Mouse (Mus musculus): ENCODE results near the gene Mfsd4b1. TPM values are rescaled to one million over a fixed set of nuclear protein-coding genes. Genes with fewer than 3 reads are reported as not detected.
"Not testable (repeated sequence)": the region's sequence is repeated elsewhere in the genome, so short reads cannot be mapped to it uniquely, and the experiment has no call there.

Gene Mfsd4b1
- polyA plus RNA-seq, 1 experiment from 2014 or later = not detected

- 92% methylated on average over 5 of the region's 5 CpGs for WGBS
- Histone ChIP-seq H3K27ac (no peak overlapping the region), H3K27me3 (ENCODE audit: poor library complexity, severe bottlenecking) (peaks cover 28% of the 10 kb centered on the region), H3K4me3 (no peak overlapping the region), H3K36me3 (replicated peaks) (no peaks in the 10 kb centered on the region), H3K9me3 (peaks cover 6% of the 10 kb centered on the region), H3K4me1 (peaks cover 16% of the 10 kb centered on the region)
- DNase-seq (ENCODE audit: extremely low spot score, low spot score) = no peak
Observed at GRCm38 (mm10) chr10:40026546-40026945, 1.5 kb upstream of the Mfsd4b1 start.

DNA sequence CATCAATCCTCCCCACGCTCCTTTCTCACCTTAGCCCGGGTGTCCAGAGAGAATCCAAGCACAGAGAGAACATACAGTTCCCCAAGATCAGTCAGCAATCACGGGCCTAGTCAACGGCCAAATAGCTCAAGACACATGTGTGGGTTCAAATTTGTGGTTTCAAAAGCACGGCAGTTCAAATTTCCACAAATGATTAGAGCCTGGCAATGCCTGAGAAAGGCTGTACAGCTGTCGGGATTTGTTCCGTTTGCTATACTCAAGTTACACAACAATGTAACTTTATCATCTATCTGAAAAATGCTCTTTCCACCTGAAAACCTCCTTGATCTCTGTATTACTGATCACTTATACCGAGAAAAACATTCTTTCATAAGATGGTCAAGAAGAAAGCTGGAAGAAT lies 492 bp upstream of the Mfsd4b1 start:
- H3K4me3 ChIP-seq = peak overlapping the region; percentile 72
- no peaks in the 10 kb centered on the region for H3K36me3 ChIP-seq (replicated peaks)
- H3K4me1 ChIP-seq = peaks cover 24% of the 10 kb centered on the region
- DNase-seq (ENCODE audit: extremely low spot score, low spot score) = no peak
- peak overlapping the region; percentile 85 for H3K27ac ChIP-seq
- WGBS = 74% methylated on average over 8 of the region's 8 CpGs
- peaks cover 6% of the 10 kb centered on the region for H3K9me3 ChIP-seq
- H3K27me3 ChIP-seq (ENCODE audit: poor library complexity, severe bottlenecking) = peaks cover 37% of the 10 kb centered on the region

DNA sequence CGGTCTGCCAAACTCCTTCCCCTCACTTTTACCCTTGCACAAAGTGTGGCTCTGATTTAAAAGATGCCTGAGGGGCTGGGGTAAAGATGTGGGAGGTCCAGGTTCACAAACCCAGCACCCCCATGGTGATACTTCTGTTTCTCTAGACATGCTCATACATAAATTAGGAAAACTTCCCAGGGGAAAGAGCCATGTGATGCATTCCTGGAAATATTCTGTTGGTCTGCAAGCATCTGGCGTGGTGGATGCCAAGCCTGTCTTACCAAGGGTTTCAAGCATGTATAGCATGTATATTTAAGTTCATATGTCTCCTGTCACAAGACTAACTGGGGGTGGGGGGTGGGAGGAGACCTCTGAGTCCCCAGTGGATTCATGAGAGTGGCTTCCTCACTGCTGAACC lies 4.7 kb downstream of the Mfsd4b1 start:
- H3K36me3 ChIP-seq (replicated peaks) = no peaks in the 10 kb centered on the region
- DNase-seq (ENCODE audit: extremely low spot score, low spot score) = no peak
- H3K27ac ChIP-seq = no peak overlapping the region
- no peak overlapping the region for H3K4me3 ChIP-seq
- H3K27me3 ChIP-seq (ENCODE audit: poor library complexity, severe bottlenecking) = peaks cover 48% of the 10 kb centered on the region
- WGBS = 72% methylated on average over 2 of the region's 2 CpGs
- H3K9me3 ChIP-seq = no peaks in the 10 kb centered on the region
- H3K4me1 ChIP-seq = peaks cover 29% of the 10 kb centered on the region

DNA sequence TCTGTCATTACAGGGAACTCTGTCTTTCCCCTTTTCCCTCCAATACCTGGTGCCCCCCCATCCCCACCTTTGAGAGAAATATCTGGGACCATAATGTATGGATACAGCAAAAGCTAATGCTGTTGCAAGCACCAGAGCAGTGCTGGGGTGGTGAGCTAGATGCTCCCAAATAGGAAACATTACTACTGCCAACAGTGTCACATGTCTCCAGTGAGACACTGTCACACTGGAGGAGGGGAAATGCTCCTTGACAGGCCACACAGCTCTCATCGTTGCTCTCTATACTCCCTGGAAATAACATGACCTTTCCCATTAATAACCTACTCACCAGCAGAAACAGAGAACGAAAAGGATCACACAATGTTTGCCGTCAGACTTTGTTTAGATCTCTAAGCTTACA lies 5.6 kb downstream of the Mfsd4b1 start:
- 84% methylated on average over 3 of the region's 3 CpGs for WGBS
- no peaks in the 10 kb centered on the region for H3K9me3 ChIP-seq

DNA sequence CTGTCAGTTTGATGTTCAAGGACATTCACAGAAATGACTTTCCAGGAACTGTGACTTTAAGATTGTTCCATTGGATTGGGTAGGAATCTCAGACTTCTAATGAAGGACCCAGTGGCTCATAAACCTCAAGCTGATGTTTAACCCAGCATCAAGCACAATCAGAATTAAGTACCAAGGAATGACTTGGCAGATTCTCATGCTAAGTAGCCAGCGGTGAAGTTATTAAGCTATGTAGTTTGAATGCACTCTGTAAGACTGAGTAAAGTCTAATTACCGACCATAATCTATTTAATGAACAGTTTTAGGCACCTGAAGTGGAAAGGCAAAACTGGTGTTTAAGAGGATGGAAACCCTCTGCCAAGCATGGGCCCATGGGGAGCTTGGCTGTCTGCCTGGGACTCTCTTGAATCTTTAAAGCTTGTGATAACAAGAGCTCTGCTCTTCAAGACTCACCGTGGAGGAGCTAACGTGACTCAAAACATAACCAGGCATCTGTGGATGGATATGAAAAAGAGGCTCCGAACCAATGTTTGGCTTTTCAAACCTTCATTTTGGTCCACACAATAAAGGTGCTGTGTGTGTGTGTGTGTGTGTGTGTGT lies 6.7 kb downstream of the Mfsd4b1 start:
- Histone ChIP-seq H3K36me3 (replicated peaks) (no peaks in the 10 kb centered on the region), H3K9me3 (no peaks in the 10 kb centered on the region), H3K4me3 (no peak overlapping the region), H3K4me1 (peaks cover 14% of the 10 kb centered on the region), H3K27me3 (ENCODE audit: poor library complexity, severe bottlenecking) (peaks cover 37% of the 10 kb centered on the region), H3K27ac (no peak overlapping the region)
- no peak for DNase-seq (ENCODE audit: extremely low spot score, low spot score)
- 92% methylated on average over 5 of the region's 5 CpGs for WGBS

More for the DNA sequence above, 5.6 kb downstream of the Mfsd4b1 start:
- peaks cover 19% of the 10 kb centered on the region for H3K4me1 ChIP-seq
- no peak overlapping the region for H3K27ac ChIP-seq
- H3K36me3 ChIP-seq (replicated peaks) = no peaks in the 10 kb centered on the region
- no peak overlapping the region for H3K4me3 ChIP-seq
- no peak for DNase-seq (ENCODE audit: extremely low spot score, low spot score)
- peaks cover 48% of the 10 kb centered on the region for H3K27me3 ChIP-seq (ENCODE audit: poor library complexity, severe bottlenecking)

- Histone ChIP-seq H3K27me3 (ENCODE audit: poor library complexity, severe bottlenecking) (no peaks in the 10 kb centered on the region), H3K27ac (no peak overlapping the region), H3K4me3 (no peak overlapping the region), H3K36me3 (replicated peaks) (no peaks in the 10 kb centered on the region), H3K4me1 (peaks cover 14% of the 10 kb centered on the region), H3K9me3 (no peaks in the 10 kb centered on the region)
- no peak for DNase-seq (ENCODE audit: extremely low spot score, low spot score)
- 86% methylated on average over 11 of the region's 11 CpGs for WGBS
Observed at GRCm38 (mm10) chr10:40009591-40009990, 15.5 kb downstream of the Mfsd4b1 start.

DNA sequence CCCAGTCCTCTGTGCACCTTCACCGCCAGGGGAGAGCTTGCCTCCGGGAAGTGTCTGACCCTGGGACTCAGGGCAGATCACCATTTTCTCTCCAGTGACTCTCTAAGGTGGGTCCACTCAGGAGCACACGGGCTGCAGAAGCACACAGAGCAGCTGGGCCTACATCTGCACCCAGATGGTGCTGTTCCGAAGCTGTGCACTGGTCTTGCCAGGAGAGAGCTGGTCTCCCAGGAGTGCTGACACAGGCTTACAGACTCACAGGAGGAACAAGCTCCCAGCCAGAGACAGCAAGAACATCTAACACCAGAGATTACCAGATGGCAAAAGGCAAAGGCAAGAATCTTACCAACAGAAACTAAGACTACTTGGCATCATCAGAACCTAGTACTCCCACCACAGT lies 16.2 kb downstream of the Mfsd4b1 start:
- H3K27ac ChIP-seq; DNase-seq (ENCODE audit: extremely low spot score, low spot score); H3K4me3 ChIP-seq; H3K9me3 ChIP-seq; H3K36me3 ChIP-seq (replicated peaks); H3K27me3 ChIP-seq (ENCODE audit: poor library complexity, severe bottlenecking): not testable (repeated sequence)
- peaks cover 14% of the 10 kb centered on the region for H3K4me1 ChIP-seq
- 75% methylated on average over 4 of the region's 4 CpGs for WGBS

DNA sequence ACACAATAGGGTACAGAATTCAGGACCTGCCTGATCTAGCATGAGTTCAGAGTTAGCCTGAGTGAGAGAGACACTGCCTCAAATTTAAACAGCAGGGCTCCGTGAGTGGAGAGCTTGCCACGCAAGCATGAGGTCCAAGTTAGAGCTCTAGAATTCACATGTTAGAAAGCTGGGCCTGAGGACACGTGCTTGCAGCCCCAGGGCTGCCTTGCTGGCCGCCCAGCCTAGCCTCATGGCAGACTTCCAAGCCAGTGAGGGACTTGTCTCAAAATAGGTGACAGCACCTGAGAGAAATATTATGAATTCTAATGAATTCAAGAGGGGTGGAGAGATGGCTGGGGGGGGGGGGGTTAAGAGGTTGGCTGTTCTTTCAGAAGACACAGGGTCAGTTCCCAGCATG lies 17.1 kb downstream of the Mfsd4b1 start:
- DNase-seq (ENCODE audit: extremely low spot score, low spot score) = no peak

DNA sequence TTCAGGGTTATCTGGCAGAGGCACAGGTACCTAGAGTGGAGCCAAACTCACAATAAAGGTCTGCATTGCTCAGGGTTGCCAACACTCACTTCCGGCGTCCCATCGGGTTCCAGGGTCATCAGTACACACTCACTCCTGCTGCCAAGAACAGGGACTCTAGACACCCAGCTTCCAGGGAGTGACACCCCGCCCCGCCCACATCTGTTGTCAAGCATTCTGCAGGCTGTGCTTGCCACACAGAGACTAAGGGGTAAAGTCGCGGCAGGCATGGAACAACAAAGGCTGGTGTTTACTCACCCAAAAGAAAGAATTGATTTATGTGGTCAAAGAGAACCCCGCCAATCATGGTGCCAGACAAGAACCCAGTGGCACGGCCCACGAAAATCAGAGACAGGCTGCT lies 18.1 kb downstream of the Mfsd4b1 start:
- H3K4me1 ChIP-seq = peaks cover 14% of the 10 kb centered on the region
- no peaks in the 10 kb centered on the region for H3K36me3 ChIP-seq (replicated peaks)
- DNase-seq (ENCODE audit: extremely low spot score, low spot score) = no peak
- no peak overlapping the region for H3K4me3 ChIP-seq
- H3K27me3 ChIP-seq (ENCODE audit: poor library complexity, severe bottlenecking) = no peaks in the 10 kb centered on the region
- WGBS = 69% methylated on average over 10 of the region's 10 CpGs
- no peaks in the 10 kb centered on the region for H3K9me3 ChIP-seq
- no peak overlapping the region for H3K27ac ChIP-seq

More for the DNA sequence above, 17.1 kb downstream of the Mfsd4b1 start:
- no peaks in the 10 kb centered on the region for H3K9me3 ChIP-seq
- WGBS = 95% methylated on average over 4 of the region's 4 CpGs
- no peak overlapping the region for H3K4me3 ChIP-seq
- H3K36me3 ChIP-seq (replicated peaks) = no peaks in the 10 kb centered on the region
- no peaks in the 10 kb centered on the region for H3K27me3 ChIP-seq (ENCODE audit: poor library complexity, severe bottlenecking)
- H3K4me1 ChIP-seq = peaks cover 14% of the 10 kb centered on the region
- H3K27ac ChIP-seq = no peak overlapping the region

DNA sequence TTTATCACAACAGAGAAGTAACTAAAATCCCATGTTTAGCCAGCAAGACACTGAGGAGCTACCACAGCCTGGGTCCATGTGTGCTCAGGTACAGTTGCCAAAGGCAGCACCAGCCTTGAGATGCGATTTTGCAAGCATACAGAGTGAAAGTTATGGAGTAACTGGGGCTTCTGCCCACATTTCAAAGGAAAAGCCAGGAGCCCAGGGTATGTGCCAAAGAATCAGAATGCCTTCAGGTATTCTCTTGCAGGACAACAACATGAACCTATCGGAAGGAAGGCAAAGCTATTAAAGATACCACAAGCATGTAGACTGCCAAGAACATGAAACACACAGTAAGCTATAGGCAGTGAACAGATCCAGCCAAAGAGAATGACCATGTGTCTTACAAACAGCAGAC lies 24.3 kb downstream of the Mfsd4b1 start:
- no peaks in the 10 kb centered on the region for H3K36me3 ChIP-seq (replicated peaks)
- no peak overlapping the region for H3K4me3 ChIP-seq
- peaks cover 7% of the 10 kb centered on the region; the same call in 1 of the 2 replicates for H3K4me1 ChIP-seq
- WGBS = 93% methylated on average over 2 of the region's 2 CpGs
- no peaks in the 10 kb centered on the region for H3K27me3 ChIP-seq (ENCODE audit: poor library complexity, severe bottlenecking)
- H3K27ac ChIP-seq = no peak overlapping the region
- no peak for DNase-seq (ENCODE audit: extremely low spot score, low spot score)
- H3K9me3 ChIP-seq = no peaks in the 10 kb centered on the region

- Histone ChIP-seq H3K4me3 (no peak overlapping the region), H3K27me3 (ENCODE audit: poor library complexity, severe bottlenecking) (no peaks in the 10 kb centered on the region), H3K9me3 (no peaks in the 10 kb centered on the region; the same call in 1 of the 2 replicates), H3K36me3 (replicated peaks) (no peaks in the 10 kb centered on the region), H3K27ac (no peak overlapping the region), H3K4me1 (no peaks in the 10 kb centered on the region)
- WGBS = 81% methylated on average over 4 of the region's 4 CpGs
- DNase-seq (ENCODE audit: extremely low spot score, low spot score) = no peak
Observed at GRCm38 (mm10) chr10:39991155-39991554, 33.9 kb downstream of the Mfsd4b1 start.

- H3K4me1 ChIP-seq = no peaks in the 10 kb centered on the region
- H3K4me3 ChIP-seq = no peak within 1 kb of the TSS
- no peak within 1 kb of the TSS for H3K27ac ChIP-seq
- 91% methylated on average over 12 of the region's 12 CpGs for WGBS
- no peak for DNase-seq (ENCODE audit: extremely low spot score, low spot score)
- H3K27me3 ChIP-seq (ENCODE audit: poor library complexity, severe bottlenecking) = no peaks in the 10 kb centered on the region
- no peaks in the 10 kb centered on the region for H3K9me3 ChIP-seq
- H3K36me3 ChIP-seq (replicated peaks) = no peaks in the 10 kb centered on the region
Observed at GRCm38 (mm10) chr10:39986466-39986865, 38.6 kb downstream of the Mfsd4b1 start, which contains the start of gene Mfsd4b5. TSS of gene Mfsd4b5 (minus strand) at chr10:39986646.

DNA sequence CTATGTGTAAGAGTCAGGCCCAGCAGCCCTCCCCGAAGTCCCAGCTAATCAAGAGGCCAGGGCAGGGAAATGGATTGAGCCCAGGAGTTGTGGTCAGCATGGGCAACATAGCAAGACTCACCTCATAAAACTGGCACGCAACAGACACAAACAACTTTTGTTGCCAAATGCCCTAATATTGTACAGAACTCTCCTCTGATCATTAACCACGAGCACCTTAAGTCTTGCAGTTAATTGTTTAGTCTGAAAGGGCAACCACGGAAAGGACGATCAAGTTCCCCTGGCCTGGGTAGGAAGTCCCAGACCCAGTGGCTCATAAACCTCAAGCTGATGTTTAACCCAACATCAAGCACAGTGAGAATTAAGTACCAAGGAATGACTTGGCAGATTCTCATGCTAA lies 42.5 kb downstream of the Mfsd4b1 start:
- no peak for DNase-seq (ENCODE audit: extremely low spot score, low spot score)
- Histone ChIP-seq H3K9me3 (peaks cover 8% of the 10 kb centered on the region), H3K4me3 (no peak overlapping the region), H3K4me1 (no peaks in the 10 kb centered on the region), H3K27me3 (ENCODE audit: poor library complexity, severe bottlenecking) (no peaks in the 10 kb centered on the region), H3K36me3 (replicated peaks) (no peaks in the 10 kb centered on the region), H3K27ac (no peak overlapping the region)
- 84% methylated on average over 5 of the region's 5 CpGs for WGBS

DNA sequence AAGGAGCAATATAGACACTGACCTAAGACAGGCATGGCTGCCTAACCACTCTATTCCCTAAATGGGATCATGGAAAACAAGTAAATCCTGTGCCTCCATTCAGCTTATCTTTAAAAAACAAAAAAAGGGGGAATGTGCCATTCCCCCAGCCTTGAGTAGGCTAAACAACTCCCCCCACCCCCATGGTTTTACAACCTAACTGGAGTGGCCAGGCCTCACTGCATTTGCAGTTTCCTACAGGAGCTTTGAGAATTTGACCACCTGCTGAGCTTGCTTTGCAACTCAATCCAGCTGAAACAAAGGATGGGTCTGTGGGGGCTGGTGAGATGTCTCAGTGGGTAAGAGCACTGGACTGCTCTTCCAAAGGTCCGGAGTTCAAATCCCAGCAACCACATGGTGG lies 46.8 kb downstream of the Mfsd4b1 start:
- no peak for DNase-seq (ENCODE audit: extremely low spot score, low spot score)
- 96% methylated on average over 1 of the region's 1 CpGs for WGBS

More for the DNA sequence above, 46.8 kb downstream of the Mfsd4b1 start:
- Histone ChIP-seq H3K36me3 (replicated peaks) (no peaks in the 10 kb centered on the region), H3K4me1 (peaks cover 3% of the 10 kb centered on the region; the same call in 1 of the 2 replicates), H3K9me3 (peaks cover 15% of the 10 kb centered on the region), H3K27ac (no peak overlapping the region), H3K27me3 (ENCODE audit: poor library complexity, severe bottlenecking) (no peaks in the 10 kb centered on the region), H3K4me3 (no peak overlapping the region)

All from forebrain, embryonic 10.5 days (tissue).